Mouse (Mus musculus) embryonic fibroblast, embryonic 13.5 days (primary cell): ENCODE data around the gene Usp29.

Source experiments
- CTCF ChIP-seq: IDR thresholded peaks from 2 replicates; pipeline ENCODE4 v1.5.1; 2011; ENCODE audit warnings: mild to moderate bottlenecking, control low read depth, low read length, moderate library complexity, borderline replicate concordance; ENCODE audit not compliant: insufficient read depth
- POLR2A ChIP-seq: IDR thresholded peaks from 2 replicates; pipeline ENCODE4 v1.6.1; 2011; ENCODE audit warnings: low read depth, mild to moderate bottlenecking, control low read depth, low read length, moderate library complexity

DNA sequence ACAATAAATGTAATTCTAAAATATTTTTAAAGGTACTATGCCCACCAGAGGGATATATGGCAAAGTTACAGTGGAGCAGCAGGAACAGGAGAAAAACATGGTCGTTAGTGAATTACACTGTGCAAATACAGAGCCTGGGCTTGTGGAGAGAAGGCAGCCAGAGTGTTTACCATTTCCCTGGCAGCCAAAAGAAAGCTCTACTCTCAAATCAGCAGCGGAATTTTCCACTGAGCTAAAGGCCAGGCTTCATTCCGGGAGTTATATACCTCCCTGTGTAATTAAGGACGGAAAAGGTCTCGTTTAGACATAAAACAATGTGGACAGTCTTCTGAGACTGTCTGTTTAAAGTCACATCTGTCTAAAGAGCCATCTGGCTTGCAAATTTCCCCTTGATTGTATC is 204.4 kb downstream of the Usp29 start:
- TF ChIP-seq POLR2A, result no peak
- TF ChIP-seq CTCF, result no peak
